14 mouse cellular contexts compared by ENCODE assay signal in the genomic region with DNA sequence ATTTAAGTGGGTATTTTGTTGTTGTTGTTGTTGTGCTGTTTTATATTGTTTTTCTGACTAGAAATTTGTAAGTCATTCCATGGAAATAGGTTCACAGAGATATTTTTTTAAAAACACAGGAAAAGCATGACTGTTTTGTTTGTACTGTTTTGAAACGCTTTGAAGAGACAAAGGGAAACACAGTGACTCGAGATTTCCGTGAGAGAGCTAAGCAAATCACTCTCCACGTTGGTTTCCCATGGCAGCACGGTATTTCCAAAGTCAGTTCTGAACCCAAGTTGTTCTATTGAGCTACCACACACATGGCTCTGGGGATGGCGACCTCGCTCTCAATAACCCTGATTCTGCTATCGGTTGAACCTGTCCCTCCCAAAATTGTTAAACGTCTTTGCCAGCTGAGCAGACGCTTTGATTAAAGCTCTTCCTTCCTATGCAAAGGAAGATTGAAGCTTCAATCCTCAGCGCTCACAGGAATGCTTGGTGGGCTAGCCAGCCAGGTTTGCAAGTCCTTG. TPM values are rescaled to one million over a fixed set of nuclear protein-coding genes. Genes with fewer than 3 reads are reported as not detected.
DNase-seq lines count a peak whose midpoint lies in the region; ATAC-seq and TF ChIP-seq lines count a peak whose summit lies in the region.
"Had no signal": no experiment of that assay in that cellular context is flagged by ENCODE, and none has a peak within 500 bp of the region (broad histone marks: within the 10 kb centered on the region; RNA-seq: fewer than 3 reads in every experiment).

No protein-coding gene starts in this region.

- peak overlapping the region; percentile 2 for H3K4me2 ChIP-seq in kidney, embryonic 15.5 days
- H3K4me2 ChIP-seq in CH12.LX (ENCODE audit: insufficient read depth, low read depth, poor library complexity, severe bottlenecking): peak overlapping the region; percentile 98
- H3K4me2 ChIP-seq in intestine, postnatal 0 days (replicated peaks; ENCODE audit: low read depth): no peak overlapping the region
- H3K4me2 ChIP-seq: embryonic facial prominence, embryonic 15.5 days had no signal

- peak; percentile 71 for TF ChIP-seq EP300 in CH12.LX (IDR thresholded peaks at IDR 0.05; ENCODE audit: low read length)

- H3K4me3 ChIP-seq in gastrocnemius, adult 2 months: peak overlapping the region; percentile 73
- H3K4me3 ChIP-seq in kidney, embryonic 15.5 days (replicated peaks): peak overlapping the region; percentile 32
- H3K4me3 ChIP-seq in CH12.LX (replicated peaks in 1 of 3; ENCODE audit: low read depth in 2 of 3, low read length in 2 of 3, poor library complexity in 1 of 3): peak overlapping the region in 2 of 3 experiments; percentile 15 to 53
- peak overlapping the region; percentile 26; the same call in 1 of the 2 replicates for H3K4me3 ChIP-seq in intestine, postnatal 0 days (ENCODE audit: low read depth, low read length)
- H3K4me3 ChIP-seq: embryonic facial prominence, embryonic 15.5 days; myocyte had no signal

- peaks cover 19% of the 10 kb centered on the region for H3K4me1 ChIP-seq in kidney, embryonic 15.5 days
- peaks cover 16 to 51% of the 10 kb centered on the region in 2 experiments for H3K4me1 ChIP-seq in CH12.LX (ENCODE audit: control insufficient read depth in 1 of 2, insufficient read depth in 2 of 2)
- H3K4me1 ChIP-seq in intestine, postnatal 0 days (replicated peaks; ENCODE audit: control insufficient read depth, insufficient read depth, low read length): no peaks in the 10 kb centered on the region
- H3K4me1 ChIP-seq: embryonic facial prominence, embryonic 15.5 days had no signal

- TF ChIP-seq POLR2A in CH12.LX (IDR thresholded peaks at IDR 0.05; ENCODE audit: low read depth, low read length): no peak

- in situ Hi-C loops in CH12.LX (cut with MboI; ENCODE audit: low pct_ligation_motif_present, low pct_unique_long_range_greater_than_20kb, low sequenced_read_pairs): no loop called here

- H3K9ac ChIP-seq in kidney, embryonic 15.5 days: 0 out of 2 replicates have a peak overlapping the region, but pooled peaks have one; percentile 2
- peak overlapping the region; percentile 55 for H3K9ac ChIP-seq in CH12.LX (ENCODE audit: insufficient read depth, low read depth)
- H3K9ac ChIP-seq in intestine, postnatal 0 days (ENCODE audit: low read depth, low read length): no peak overlapping the region
- H3K9ac ChIP-seq: embryonic facial prominence, embryonic 15.5 days had no signal

- no peak for TF ChIP-seq CTCF in gastrocnemius, adult 2 months (IDR thresholded peaks at IDR 0.05)
- no peak for TF ChIP-seq CTCF in CH12.LX (conservative IDR thresholded peaks at IDR 0.05 in 1 of 2, IDR thresholded peaks at IDR 0.05 in 1 of 2; ENCODE audit: low read depth in 2 of 2, low read length in 2 of 2)
- no peak for TF ChIP-seq CTCF in intestine, postnatal 0 days (IDR thresholded peaks at IDR 0.05; ENCODE audit: low read depth)

- peaks cover 8% of the 10 kb centered on the region for H3K79me2 ChIP-seq in CH12.LX (replicated peaks; ENCODE audit: control insufficient read depth, extremely low read depth, insufficient read depth, poor library complexity, severe bottlenecking)

- dilution Hi-C loops in CH12.LX (cut with MboI; ENCODE audit: extremely low pct_ligation_motif_present, extremely low pct_unique_long_range_greater_than_20kb, low sequenced_read_pairs): no loop called here

- no peaks in the 10 kb centered on the region for H3K27me3 ChIP-seq in kidney, embryonic 15.5 days
- H3K27me3 ChIP-seq in CH12.LX (replicated peaks): no peaks in the 10 kb centered on the region
- H3K27me3 ChIP-seq in intestine, postnatal 0 days (replicated peaks; ENCODE audit: control insufficient read depth, insufficient read depth, low read length): no peaks in the 10 kb centered on the region
- H3K27me3 ChIP-seq: embryonic facial prominence, embryonic 15.5 days had no signal

- H3K36me3 ChIP-seq in kidney, embryonic 15.5 days: no peaks in the 10 kb centered on the region
- H3K36me3 ChIP-seq in CH12.LX (replicated peaks in 1 of 2; ENCODE audit: control insufficient read depth in 1 of 2, insufficient read depth in 1 of 2, low read length in 1 of 2): no peaks in the 10 kb centered on the region
- no peaks in the 10 kb centered on the region for H3K36me3 ChIP-seq in intestine, postnatal 0 days (ENCODE audit: control insufficient read depth, insufficient read depth)
- H3K36me3 ChIP-seq: embryonic facial prominence, embryonic 15.5 days had no signal

- WGBS in kidney, embryonic 15.5 days: 63% methylated on average over 11 of the region's 11 CpGs
- 68% methylated on average over 11 of the region's 11 CpGs for WGBS in intestine, postnatal 0 days

- H3K27ac ChIP-seq in gastrocnemius, adult 2 months: peak overlapping the region; percentile 92
- 0 out of 2 replicates have a peak overlapping the region, but pooled peaks have one; percentile 51 for H3K27ac ChIP-seq in kidney, embryonic 15.5 days
- peak overlapping the region; percentile 92; the same call in 1 of the 2 replicates for H3K27ac ChIP-seq in CH12.LX (ENCODE audit: insufficient read depth, low read depth)
- no peak overlapping the region for H3K27ac ChIP-seq in intestine, postnatal 0 days (ENCODE audit: low read depth, low read length)
- H3K27ac ChIP-seq: embryonic facial prominence, embryonic 15.5 days had no signal

- no peak for DNase-seq in gastrocnemius, adult 2 months
- DNase-seq in gastrocnemius, postnatal 4 days (ENCODE audit: low spot score in 2 of 2): no peak
- no peak for DNase-seq in kidney, adult 11 months
- peak; percentile 52 for DNase-seq in CH12.LX (ENCODE audit: extremely low read depth)
- no peak for DNase-seq in thymus, postnatal 36 days
- no peak for DNase-seq in spleen, adult 18-20 months
- DNase-seq: cerebellum, adult 9-11 months; gastrocnemius, postnatal 36 days; left cerebral cortex, postnatal 4 days had no signal

- no peaks in the 10 kb centered on the region for H3K9me3 ChIP-seq in kidney, embryonic 15.5 days (replicated peaks)
- H3K9me3 ChIP-seq in CH12.LX (replicated peaks; ENCODE audit: low read length): peaks cover 2% of the 10 kb centered on the region
- no peaks in the 10 kb centered on the region for H3K9me3 ChIP-seq in intestine, postnatal 0 days (ENCODE audit: control insufficient read depth)
- H3K9me3 ChIP-seq: embryonic facial prominence, embryonic 15.5 days had no signal

- intact Hi-C loops in gastrocnemius, adult 2 months (cut with DNase I): no loop called here

- ATAC-seq in kidney, embryonic 15.5 days (replicated peaks; ENCODE audit: low FRiP score): no peak
- ATAC-seq in intestine, postnatal 0 days: no peak
- ATAC-seq: forebrain, embryonic 16.5 days had no signal

- no peak for TF ChIP-seq RAD21 in CH12.LX (IDR thresholded peaks at IDR 0.05; ENCODE audit: low read depth, low read length)

TF ChIP-seq in CH12.LX, 34 proteins besides CTCF, POLR2A, EP300 and RAD21:
- TF ChIP-seq BHLHE40 (IDR thresholded peaks at IDR 0.05; ENCODE audit: low read depth, low read length) (peak; percentile 66), ETS1 (conservative IDR thresholded peaks at IDR 0.05; ENCODE audit: low read depth, low read length) (peak; percentile 65; the same call in 1 of the 2 replicates), MYC (IDR thresholded peaks at IDR 0.05; ENCODE audit: low read depth, low read length) (peak; percentile 55; the same call in 1 of the 2 replicates), IRF4 (IDR thresholded peaks at IDR 0.05; ENCODE audit: low read depth, low read length) (peak; percentile 53), MEF2A (IDR thresholded peaks at IDR 0.05; ENCODE audit: borderline replicate concordance, low read depth, low read length) (no peak; the same call in 1 of the 2 replicates), JUND (conservative IDR thresholded peaks at IDR 0.05; ENCODE audit: low read depth, low read length) (peak; percentile 79), ZMIZ1 (IDR thresholded peaks at IDR 0.05; ENCODE audit: low read depth, low read length) (no peak), JUN (IDR thresholded peaks at IDR 0.05; ENCODE audit: insufficient read depth, low read depth, low read length) (peak; percentile 65), CHD1 (IDR thresholded peaks at IDR 0.05; ENCODE audit: low read depth, low read length) (no peak; the same call in 1 of the 2 replicates), NELFE (IDR thresholded peaks at IDR 0.05; ENCODE audit: low read depth, low read length) (no peak), HCFC1 (IDR thresholded peaks at IDR 0.05; ENCODE audit: low read depth, low read length) (no peak), TCF12 (IDR thresholded peaks at IDR 0.05; ENCODE audit: low read depth, low read length) (0 out of 2 replicates have a peak, but pooled peaks have one; percentile 19), NRF1 (IDR thresholded peaks at IDR 0.05; ENCODE audit: low read depth, low read length) (no peak), MXI1 (IDR thresholded peaks at IDR 0.05; ENCODE audit: low read depth, low read length) (peak; percentile 50; the same call in 1 of the 2 replicates)

RNA-seq across cellular contexts. Expression of a gene that starts 1.6 kb away (rescaled TPM):
- total RNA-seq in gastrocnemius, adult 2 months (2021): 10 to 100 TPM; 31.2 to 52.3 TPM
- total RNA-seq in gastrocnemius, postnatal 4 days (2021): 10 to 100 TPM; 35.3 to 38.4 TPM
- 22.8 and 26.7 TPM in 2 replicates for polyA plus RNA-seq in kidney, embryonic 15.5 days (2015; fragmentation: Nextera tagmentation; extraction: Ambion mirVana)
- total RNA-seq in CH12.LX (2012; rRNA removed) (79.6 and 115 TPM in 2 replicates), CH12.LX (2014; rRNA removed) (164 and 166 TPM in 2 replicates)
- polyA plus RNA-seq in CH12.LX (2012; ENCODE audit: insufficient read length, low read depth): 161 and 162 TPM in 2 replicates
- polyA plus RNA-seq in intestine, postnatal 0 days (2015; fragmentation: Nextera tagmentation; extraction: Ambion mirVana): 5.1 and 7.4 TPM in 2 replicates
